Mouse (Mus musculus): ENCODE data around the gene Edn2. TPM values are rescaled to one million over a fixed set of nuclear protein-coding genes. Genes with fewer than 3 reads are reported as not detected.

The Edn2 gene
- polyA plus RNA-seq, 1 experiment from 2014 or later, result 3.0 TPM

Other genes with a start within 250 kb of the Edn2 start
- not detected in 2 replicates for gene AL607142.1, start 96.2 kb upstream of the Edn2 start, polyA plus RNA-seq (2014; fragmentation: Nextera tagmentation; extraction: Ambion mirVana)
- gene Foxo6, start 126.1 kb downstream of the Edn2 start, polyA plus RNA-seq (2014; fragmentation: Nextera tagmentation; extraction: Ambion mirVana), result 0.12 and 0.38 TPM in 2 replicates
- gene Scmh1, start 244.1 kb downstream of the Edn2 start, polyA plus RNA-seq (2014; fragmentation: Nextera tagmentation; extraction: Ambion mirVana), result 49.9 and 55.2 TPM in 2 replicates

Measured in stomach, embryonic 14.5 days (tissue).